Mouse (Mus musculus): Measurements from ENCODE around the gene Cfap161. TPM values are rescaled to one million over a fixed set of nuclear protein-coding genes. Genes with fewer than 3 reads are reported as not detected.

Gene Cfap161
- polyA plus RNA-seq (2014; fragmentation: Nextera tagmentation; extraction: Ambion mirVana): 2.0 and 4.3 TPM in 2 replicates

DNA sequence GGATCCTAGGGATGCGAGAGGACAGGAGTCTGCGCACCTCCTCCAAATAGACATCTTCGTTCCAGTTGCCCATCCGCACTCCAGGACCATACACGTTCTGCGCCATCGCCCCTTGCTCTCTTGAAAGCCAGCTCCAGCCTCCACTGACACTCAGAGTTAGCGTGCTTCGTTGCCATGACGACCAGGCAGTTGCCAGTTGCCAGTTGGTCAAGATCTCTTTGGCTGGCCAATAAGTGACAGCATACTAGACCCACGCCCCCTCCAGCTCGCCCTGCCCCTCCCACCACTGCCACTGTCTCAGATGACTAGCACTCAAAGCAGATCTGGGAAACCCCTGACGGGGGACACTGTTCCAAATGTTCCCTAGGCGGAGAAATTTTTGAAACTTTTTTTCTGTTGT is at the start of gene Cfap161:
Gene Cfap161, minus strand, starts transcription at position 176 of the 400 bp plus-strand sequence.
- WGBS: 12% methylated on average over 14 of the region's 14 CpGs
- Histone ChIP-seq H3K4me3 (ENCODE audit: low read depth, low read length) (no peak within 1 kb of the TSS), H3K4me2 (ENCODE audit: low read depth, low read length) (peak within 1 kb of the TSS; percentile 29), H3K9me3 (ENCODE audit: control insufficient read depth, low read length) (no peaks in the 10 kb centered on the region), H3K9ac (ENCODE audit: low read depth, low read length) (no peak within 1 kb of the TSS), H3K27ac (replicated peaks; ENCODE audit: low read depth, low read length) (no peak within 1 kb of the TSS), H3K4me1 (ENCODE audit: control insufficient read depth, insufficient read depth, low read length) (peaks cover 13% of the 10 kb centered on the region), H3K27me3 (replicated peaks; ENCODE audit: control insufficient read depth, insufficient read depth, low read length) (no peaks in the 10 kb centered on the region), H3K36me3 (ENCODE audit: control insufficient read depth, insufficient read depth, low read length) (no peaks in the 10 kb centered on the region)
- ATAC-seq (ENCODE audit: low read depth): peak; percentile 93
- DNase-seq (ENCODE audit: low spot score): peak; percentile 94

DNA sequence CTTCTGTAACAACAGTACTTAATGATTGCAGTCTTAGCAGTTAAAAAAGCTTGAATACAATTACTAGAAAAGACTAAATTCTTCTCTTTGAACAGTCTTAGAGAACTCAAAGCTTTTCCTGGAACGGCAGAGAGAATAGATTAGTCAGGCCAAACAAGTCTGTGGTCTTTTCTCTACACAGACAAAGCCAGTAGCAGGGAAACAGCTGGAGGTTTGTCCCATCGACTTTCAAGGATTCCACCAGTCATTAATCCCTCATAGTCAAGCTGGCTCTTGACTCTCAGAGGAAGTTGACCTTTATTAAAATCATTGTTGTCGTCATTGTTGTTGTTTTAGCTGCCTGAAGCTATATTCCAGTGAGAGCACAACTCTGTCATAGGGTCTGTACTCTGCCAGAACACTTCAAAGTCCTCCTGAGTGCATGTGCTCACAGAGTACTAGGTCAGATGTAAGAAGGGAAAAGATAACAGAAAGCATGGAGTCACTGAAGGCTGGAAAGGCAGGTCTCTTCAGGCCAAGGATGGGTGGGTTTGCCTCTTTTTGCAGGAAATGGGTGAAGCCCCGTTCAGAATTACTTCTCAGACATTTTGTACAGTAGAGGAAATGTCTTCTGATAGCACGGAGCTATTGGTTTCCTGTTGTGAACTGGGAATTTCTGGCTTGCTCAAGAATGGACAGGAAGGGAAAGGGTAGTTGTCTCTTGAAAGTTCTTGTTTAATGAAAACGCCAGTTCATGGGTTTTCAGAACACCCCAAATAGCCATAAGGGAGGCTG is 48.0 kb upstream of the Cfap161 start:
- H3K36me3 ChIP-seq (ENCODE audit: control insufficient read depth, insufficient read depth, low read length): no peaks in the 10 kb centered on the region
- 56% methylated on average over 6 of the region's 6 CpGs for WGBS
- peak overlapping the region; percentile 52; the same call in 1 of the 2 replicates for H3K27ac ChIP-seq (replicated peaks; ENCODE audit: low read depth, low read length)

DNA sequence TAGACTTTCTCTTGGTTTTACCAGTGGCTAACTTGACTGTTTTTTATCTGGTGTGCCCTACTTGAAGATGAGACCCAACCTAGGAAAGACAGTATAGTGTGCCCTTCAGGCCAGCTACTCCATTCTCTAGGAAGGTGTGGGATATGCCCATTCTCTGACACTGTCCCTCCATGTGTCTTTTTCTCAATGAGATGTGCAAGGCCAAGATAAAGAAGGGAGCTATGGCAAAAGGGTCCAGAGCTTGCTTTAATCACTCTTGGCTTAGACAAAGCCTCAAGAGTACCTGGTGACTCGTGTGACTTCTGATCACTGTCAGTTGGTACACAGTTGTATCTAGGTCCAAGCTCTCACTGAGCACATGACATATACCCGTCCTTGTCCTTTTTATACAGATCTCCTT is 45.4 kb upstream of the Cfap161 start:
- 81% methylated on average over 2 of the region's 2 CpGs for WGBS
- no peak for ATAC-seq (ENCODE audit: low read depth)

More for the DNA sequence above, 48.0 kb upstream of the Cfap161 start:
- Histone ChIP-seq H3K4me3 (ENCODE audit: low read depth, low read length) (no peak overlapping the region), H3K4me1 (ENCODE audit: control insufficient read depth, insufficient read depth, low read length) (no peaks in the 10 kb centered on the region; the same call in 1 of the 2 replicates), H3K27me3 (replicated peaks; ENCODE audit: control insufficient read depth, insufficient read depth, low read length) (no peaks in the 10 kb centered on the region), H3K4me2 (ENCODE audit: low read depth, low read length) (no peak overlapping the region), H3K9ac (ENCODE audit: low read depth, low read length) (no peak overlapping the region), H3K9me3 (ENCODE audit: control insufficient read depth, low read length) (no peaks in the 10 kb centered on the region)
- no peak for ATAC-seq (ENCODE audit: low read depth)
- DNase-seq (ENCODE audit: low spot score): no peak

DNA sequence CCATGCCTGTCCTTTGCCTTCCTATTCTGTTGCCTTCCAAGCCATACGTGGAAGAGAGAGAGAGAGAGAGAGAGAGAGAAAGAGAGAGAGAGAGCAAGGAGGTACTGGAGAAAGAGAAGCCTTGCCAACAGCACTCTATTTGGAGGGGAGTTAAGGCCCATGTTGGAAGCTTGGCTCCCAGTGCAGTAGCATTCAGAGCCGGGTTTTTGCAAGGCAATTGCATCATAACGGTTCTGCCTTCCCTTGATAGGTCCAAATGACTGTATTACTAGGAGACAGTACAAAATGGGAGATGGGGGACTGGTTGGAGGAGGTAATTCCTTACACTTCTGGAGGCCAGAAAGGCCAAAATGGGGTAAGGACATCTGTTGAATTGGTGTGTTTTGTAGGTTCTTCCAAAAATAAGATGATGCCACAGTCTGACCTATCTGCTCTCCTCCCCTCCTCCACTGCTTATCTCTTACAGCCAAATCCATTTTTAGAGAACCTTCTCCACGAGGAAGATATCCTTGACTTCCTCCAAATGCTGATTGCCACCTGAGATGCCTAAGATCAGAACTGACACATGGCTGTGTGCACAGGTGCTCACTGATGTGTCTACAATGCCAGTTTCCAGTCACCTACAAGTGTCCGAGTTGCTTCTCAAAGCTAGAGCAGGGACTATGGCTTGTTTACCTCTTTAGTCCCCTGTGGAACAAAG is 44.0 kb upstream of the Cfap161 start:
- Histone ChIP-seq H3K9ac (ENCODE audit: low read depth, low read length) (no peak overlapping the region), H3K4me3 (ENCODE audit: low read depth, low read length) (no peak overlapping the region), H3K27me3 (replicated peaks; ENCODE audit: control insufficient read depth, insufficient read depth, low read length) (no peaks in the 10 kb centered on the region), H3K27ac (replicated peaks; ENCODE audit: low read depth, low read length) (no peak overlapping the region), H3K36me3 (ENCODE audit: control insufficient read depth, insufficient read depth, low read length) (no peaks in the 10 kb centered on the region), H3K4me2 (ENCODE audit: low read depth, low read length) (no peak overlapping the region), H3K9me3 (ENCODE audit: control insufficient read depth, low read length) (no peaks in the 10 kb centered on the region), H3K4me1 (ENCODE audit: control insufficient read depth, insufficient read depth, low read length) (no peaks in the 10 kb centered on the region)
- 85% methylated on average over 5 of the region's 5 CpGs for WGBS
- no peak for DNase-seq (ENCODE audit: low spot score)
- no peak for ATAC-seq (ENCODE audit: low read depth)

More for the DNA sequence above, 45.4 kb upstream of the Cfap161 start:
- no peak for DNase-seq (ENCODE audit: low spot score)
- Histone ChIP-seq H3K27ac (replicated peaks; ENCODE audit: low read depth, low read length) (no peak overlapping the region), H3K4me3 (ENCODE audit: low read depth, low read length) (no peak overlapping the region), H3K4me2 (ENCODE audit: low read depth, low read length) (no peak overlapping the region), H3K9me3 (ENCODE audit: control insufficient read depth, low read length) (no peaks in the 10 kb centered on the region), H3K36me3 (ENCODE audit: control insufficient read depth, insufficient read depth, low read length) (no peaks in the 10 kb centered on the region), H3K9ac (ENCODE audit: low read depth, low read length) (no peak overlapping the region), H3K4me1 (ENCODE audit: control insufficient read depth, insufficient read depth, low read length) (no peaks in the 10 kb centered on the region), H3K27me3 (replicated peaks; ENCODE audit: control insufficient read depth, insufficient read depth, low read length) (no peaks in the 10 kb centered on the region)

DNA sequence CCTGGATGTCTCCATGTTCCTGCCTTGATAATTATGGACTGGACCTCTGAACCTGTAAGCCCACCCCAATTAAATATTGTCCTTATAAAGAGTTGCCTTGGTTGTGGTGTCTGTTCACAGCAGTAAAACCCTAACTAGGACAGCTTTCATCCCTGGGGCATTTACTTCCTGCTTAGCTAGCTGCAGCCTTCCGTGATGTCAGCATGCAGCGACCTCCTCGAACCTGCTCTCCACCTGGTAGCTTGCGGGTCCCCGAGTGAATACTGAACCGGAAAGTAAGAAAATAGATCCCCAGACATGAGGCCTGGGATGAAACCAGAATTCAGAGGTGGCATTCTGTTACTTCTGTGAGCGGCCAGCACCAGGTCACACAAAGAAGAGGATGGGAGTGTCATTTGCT is 34.7 kb upstream of the Cfap161 start:
- H3K9ac ChIP-seq (ENCODE audit: low read depth, low read length): no peak overlapping the region
- 0 out of 2 replicates have a peak, but pooled peaks cover 9% of the 10 kb centered on the region for H3K4me1 ChIP-seq (ENCODE audit: control insufficient read depth, insufficient read depth, low read length)
- WGBS: 74% methylated on average over 7 of the region's 7 CpGs
- no peaks in the 10 kb centered on the region for H3K36me3 ChIP-seq (ENCODE audit: control insufficient read depth, insufficient read depth, low read length)
- no peak overlapping the region for H3K27ac ChIP-seq (replicated peaks; ENCODE audit: low read depth, low read length)
- H3K27me3 ChIP-seq (replicated peaks; ENCODE audit: control insufficient read depth, insufficient read depth, low read length): no peaks in the 10 kb centered on the region
- H3K4me3 ChIP-seq (ENCODE audit: low read depth, low read length): no peak overlapping the region
- DNase-seq (ENCODE audit: low spot score) (no peak), ATAC-seq (ENCODE audit: low read depth) (no peak)
- H3K9me3 ChIP-seq (ENCODE audit: control insufficient read depth, low read length): no peaks in the 10 kb centered on the region
- H3K4me2 ChIP-seq (ENCODE audit: low read depth, low read length): no peak overlapping the region

DNA sequence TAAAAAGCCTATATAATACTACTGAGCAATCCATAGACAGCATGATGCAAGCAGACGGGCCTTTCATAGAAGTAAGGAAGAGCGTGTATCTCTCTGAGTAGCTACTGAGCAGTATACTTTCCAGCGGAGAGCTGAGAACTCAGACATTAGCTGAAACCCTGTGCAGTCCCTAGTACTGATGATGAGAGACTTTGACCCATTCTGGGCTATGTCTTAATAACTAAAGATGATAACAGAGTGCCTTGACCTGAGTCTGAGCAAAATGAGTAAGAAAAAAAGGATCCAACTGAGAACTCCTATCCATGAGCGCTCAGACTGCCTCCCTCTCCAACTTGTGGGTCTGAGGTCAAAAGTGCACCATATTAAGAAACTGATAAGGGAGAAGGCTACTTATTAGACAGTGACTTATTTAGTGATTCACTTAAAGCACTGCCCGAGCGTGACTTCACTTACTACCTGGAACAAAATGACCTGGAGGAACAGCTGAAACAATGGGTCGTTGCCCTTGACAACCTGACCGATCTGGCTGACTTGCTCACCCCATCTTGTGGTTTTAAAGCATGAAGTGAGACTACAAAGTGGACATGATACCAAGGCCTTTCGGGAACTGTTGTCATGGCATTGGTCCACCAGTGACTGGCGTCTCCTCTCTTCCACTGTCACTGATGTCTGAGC is 32.9 kb upstream of the Cfap161 start:
- no peak for DNase-seq (ENCODE audit: low spot score)
- whole genome bisulfite sequencing: 75% methylated on average over 10 of the region's 10 CpGs
- no peaks in the 10 kb centered on the region for H3K36me3 ChIP-seq (ENCODE audit: control insufficient read depth, insufficient read depth, low read length)

DNA sequence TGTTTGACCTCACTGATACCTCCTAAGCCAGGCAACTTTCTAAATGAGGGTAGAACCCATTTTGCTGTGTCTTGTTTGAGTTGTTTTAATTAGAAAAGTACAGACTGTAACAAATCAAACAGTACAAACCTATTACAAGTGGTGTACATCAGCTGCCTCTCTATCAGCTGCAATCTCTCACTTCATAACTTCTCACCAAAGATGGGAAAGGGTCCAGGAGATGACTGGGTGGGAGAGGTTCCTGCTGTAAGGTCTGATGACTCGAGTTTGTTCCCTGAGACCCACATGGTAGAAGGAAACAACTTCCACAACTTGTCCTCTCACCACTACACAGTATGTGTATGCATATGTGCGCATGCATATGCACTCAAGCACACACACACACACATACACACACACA is 32.1 kb upstream of the Cfap161 start:
- H3K27me3 ChIP-seq (replicated peaks; ENCODE audit: control insufficient read depth, insufficient read depth, low read length): no peaks in the 10 kb centered on the region
- 66% methylated on average over 2 of the region's 2 CpGs for WGBS
- DNase-seq (ENCODE audit: low spot score): no peak

More for the DNA sequence above, 32.9 kb upstream of the Cfap161 start:
- Histone ChIP-seq H3K4me1 (ENCODE audit: control insufficient read depth, insufficient read depth, low read length) (0 out of 2 replicates have a peak, but pooled peaks cover 6% of the 10 kb centered on the region), H3K4me2 (ENCODE audit: low read depth, low read length) (no peak overlapping the region), H3K27me3 (replicated peaks; ENCODE audit: control insufficient read depth, insufficient read depth, low read length) (no peaks in the 10 kb centered on the region), H3K27ac (replicated peaks; ENCODE audit: low read depth, low read length) (no peak overlapping the region), H3K9me3 (ENCODE audit: control insufficient read depth, low read length) (no peaks in the 10 kb centered on the region), H3K4me3 (ENCODE audit: low read depth, low read length) (no peak overlapping the region), H3K9ac (ENCODE audit: low read depth, low read length) (no peak overlapping the region)
- no peak for ATAC-seq (ENCODE audit: low read depth)

DNA sequence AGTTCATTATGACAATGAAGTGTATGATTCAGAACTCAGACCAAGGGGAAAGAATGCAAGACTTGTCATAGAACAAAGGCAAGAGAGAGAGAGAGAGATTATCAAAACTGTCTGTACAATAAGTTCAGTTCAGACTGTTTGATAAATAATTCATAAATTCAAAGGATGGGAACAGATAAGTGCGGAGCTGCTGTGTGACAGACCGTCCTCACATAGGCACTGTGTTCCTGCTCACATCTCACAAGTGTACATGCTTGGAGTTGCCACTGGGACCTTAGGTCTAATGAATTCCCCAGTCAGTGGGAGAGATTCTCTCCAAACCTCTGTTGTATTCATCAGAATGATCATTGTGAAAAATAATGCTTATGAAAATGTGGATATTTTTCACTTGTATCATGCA is 27.3 kb upstream of the Cfap161 start:
- H3K9me3 ChIP-seq (ENCODE audit: control insufficient read depth, low read length): no peaks in the 10 kb centered on the region
- WGBS: 90% methylated on average over 2 of the region's 2 CpGs

More for the DNA sequence above, 32.1 kb upstream of the Cfap161 start:
- Histone ChIP-seq H3K9me3 (ENCODE audit: control insufficient read depth, low read length) (no peaks in the 10 kb centered on the region), H3K4me1 (ENCODE audit: control insufficient read depth, insufficient read depth, low read length) (0 out of 2 replicates have a peak, but pooled peaks cover 6% of the 10 kb centered on the region), H3K4me3 (ENCODE audit: low read depth, low read length) (no peak overlapping the region), H3K9ac (ENCODE audit: low read depth, low read length) (no peak overlapping the region), H3K36me3 (ENCODE audit: control insufficient read depth, insufficient read depth, low read length) (no peaks in the 10 kb centered on the region), H3K27ac (replicated peaks; ENCODE audit: low read depth, low read length) (no peak overlapping the region), H3K4me2 (ENCODE audit: low read depth, low read length) (no peak overlapping the region)
- ATAC-seq (ENCODE audit: low read depth): no peak

More for the DNA sequence above, 27.3 kb upstream of the Cfap161 start:
- no peak overlapping the region for H3K9ac ChIP-seq (ENCODE audit: low read depth, low read length)
- H3K4me2 ChIP-seq (ENCODE audit: low read depth, low read length): no peak overlapping the region
- ATAC-seq (ENCODE audit: low read depth): no peak
- no peaks in the 10 kb centered on the region for H3K4me1 ChIP-seq (ENCODE audit: control insufficient read depth, insufficient read depth, low read length)
- H3K27me3 ChIP-seq (replicated peaks; ENCODE audit: control insufficient read depth, insufficient read depth, low read length): no peaks in the 10 kb centered on the region
- no peak overlapping the region for H3K4me3 ChIP-seq (ENCODE audit: low read depth, low read length)
- DNase-seq (ENCODE audit: low spot score): no peak
- H3K27ac ChIP-seq (replicated peaks; ENCODE audit: low read depth, low read length): no peak overlapping the region
- no peaks in the 10 kb centered on the region for H3K36me3 ChIP-seq (ENCODE audit: control insufficient read depth, insufficient read depth, low read length)
